Mouse (Mus musculus): Measurements from ENCODE around the gene Nhlrc4. TPM values are rescaled to one million over a fixed set of nuclear protein-coding genes. Genes with fewer than 3 reads are reported as not detected.

Nhlrc4 gene
- polyA plus RNA-seq, 1 experiment from 2014 or later: 0.19 TPM

DNA sequence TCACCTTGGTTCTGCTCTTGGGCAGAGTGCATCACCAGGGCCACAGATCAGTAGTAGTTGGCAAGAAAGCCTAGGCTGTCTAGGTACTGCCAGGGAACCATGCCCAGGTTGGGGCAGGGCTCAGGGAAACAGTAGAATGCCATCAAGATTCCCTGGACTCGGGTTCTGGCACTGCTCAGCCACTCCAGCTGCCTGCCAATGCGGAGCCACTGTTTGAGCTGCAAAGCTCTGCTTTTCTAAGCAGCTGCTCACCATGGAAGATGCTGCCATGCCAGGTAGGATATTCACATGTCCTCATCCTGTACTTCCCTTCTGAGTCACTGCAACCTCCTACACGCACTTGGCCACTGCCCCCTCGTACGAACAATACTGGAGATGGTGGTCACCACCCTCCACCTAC, 36.1 kb upstream of the Nhlrc4 start:
- Histone ChIP-seq H3K9ac (ENCODE audit: low read depth, low read length) (no peak overlapping the region), H3K9me3 (ENCODE audit: control insufficient read depth, low read length) (no peaks in the 10 kb centered on the region), H3K36me3 (ENCODE audit: control insufficient read depth, insufficient read depth, low read length) (no peaks in the 10 kb centered on the region), H3K4me1 (ENCODE audit: control insufficient read depth, insufficient read depth, low read depth, low read length) (peaks cover 18% of the 10 kb centered on the region), H3K4me3 (ENCODE audit: low read length) (no peak overlapping the region), H3K27me3 (replicated peaks; ENCODE audit: control insufficient read depth, insufficient read depth, low read length) (no peaks in the 10 kb centered on the region), H3K4me2 (ENCODE audit: low read length) (no peak overlapping the region), H3K27ac (ENCODE audit: low read depth, low read length) (no peak overlapping the region)
- WGBS: 91% methylated on average over 5 of the region's 5 CpGs
- ATAC-seq: no peak

DNA sequence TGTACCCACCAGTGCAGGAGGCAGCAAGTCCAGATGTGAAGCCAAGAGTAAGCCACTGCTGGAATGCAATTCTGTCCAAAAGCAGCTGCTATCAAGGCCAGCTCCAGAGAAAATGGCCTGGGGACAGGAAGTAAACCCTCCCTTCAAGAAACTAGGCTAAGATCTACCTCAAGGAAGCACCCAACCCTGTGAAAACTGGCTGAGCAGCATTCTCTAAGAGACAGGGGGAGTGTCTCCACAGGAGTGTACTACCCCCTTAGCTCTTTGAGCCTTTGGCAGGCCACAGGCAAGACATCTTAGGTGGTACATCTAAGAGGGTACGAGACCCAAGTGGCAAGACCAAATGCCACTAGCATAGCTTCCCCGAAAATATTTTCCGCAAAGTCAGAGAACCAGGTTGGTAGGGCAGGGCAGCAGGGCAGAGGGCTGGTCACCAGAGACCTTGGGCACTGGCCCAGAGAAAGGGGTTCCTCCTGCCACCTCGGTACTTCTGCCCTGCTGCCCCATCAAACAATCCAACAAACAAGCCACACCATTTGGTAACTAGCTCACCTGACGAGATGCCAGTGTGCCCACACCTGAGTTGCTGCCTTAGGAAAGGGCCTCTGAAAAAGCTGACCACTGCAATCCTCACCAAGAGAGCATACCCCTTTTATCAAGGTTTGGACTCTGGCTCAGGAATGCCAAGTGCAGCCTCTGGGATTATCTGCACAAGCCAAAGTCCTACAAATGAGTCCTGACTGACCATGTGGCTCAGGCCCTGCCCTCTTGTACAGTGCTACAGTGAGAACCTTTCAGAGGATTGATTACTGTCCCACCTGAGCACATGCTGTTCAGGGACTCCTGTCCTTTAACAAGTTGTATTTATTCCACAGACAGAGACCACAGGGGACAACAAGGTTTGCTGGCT, 35.3 kb upstream of the Nhlrc4 start:
- no peaks in the 10 kb centered on the region for H3K9me3 ChIP-seq (ENCODE audit: control insufficient read depth, low read length)
- peaks cover 18% of the 10 kb centered on the region for H3K4me1 ChIP-seq (ENCODE audit: control insufficient read depth, insufficient read depth, low read depth, low read length)
- no peak for ATAC-seq
- H3K36me3 ChIP-seq (ENCODE audit: control insufficient read depth, insufficient read depth, low read length): no peaks in the 10 kb centered on the region
- 96% methylated on average over 5 of the region's 5 CpGs for WGBS
- H3K9ac ChIP-seq (ENCODE audit: low read depth, low read length): no peak overlapping the region
- no peak overlapping the region for H3K4me3 ChIP-seq (ENCODE audit: low read length)
- no peak overlapping the region for H3K27ac ChIP-seq (ENCODE audit: low read depth, low read length)
- no peak overlapping the region for H3K4me2 ChIP-seq (ENCODE audit: low read length)
- no peaks in the 10 kb centered on the region for H3K27me3 ChIP-seq (replicated peaks; ENCODE audit: control insufficient read depth, insufficient read depth, low read length)

DNA sequence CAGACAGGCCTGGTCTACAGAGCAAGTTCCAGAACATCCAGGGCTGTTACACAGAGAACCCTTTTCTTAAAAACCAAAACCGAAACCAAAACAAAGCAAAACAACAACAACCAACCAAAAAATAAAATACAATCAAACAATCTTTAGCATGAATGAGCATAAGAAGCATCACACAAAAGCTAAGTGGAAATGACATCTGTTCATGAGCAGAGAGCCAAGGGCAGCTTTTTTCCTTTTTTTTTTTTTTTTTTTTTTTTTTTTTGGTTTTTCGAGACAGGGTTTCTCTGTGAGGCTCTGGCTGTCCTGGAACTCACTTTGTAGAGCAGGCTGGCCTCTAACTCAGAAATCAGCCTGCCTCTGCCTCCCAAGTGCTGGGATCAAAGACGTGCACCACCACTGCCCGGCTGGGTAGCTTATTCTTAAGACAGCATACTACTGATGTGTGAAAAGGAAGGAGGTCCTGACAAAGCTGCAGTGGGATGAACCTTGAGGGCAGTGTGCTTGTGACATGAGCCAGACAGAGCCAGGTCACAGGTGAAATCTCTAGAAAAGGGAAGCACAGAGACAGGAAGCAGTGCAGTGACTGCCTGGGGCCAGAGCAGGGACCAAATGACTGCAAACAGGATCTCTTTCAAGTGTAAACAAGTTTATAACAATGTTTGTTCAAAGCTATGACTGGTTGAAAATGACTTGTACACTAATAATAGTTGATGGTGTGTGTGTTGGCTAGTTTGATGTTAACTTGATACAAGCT, 26.4 kb upstream of the Nhlrc4 start:
- no peak for ATAC-seq
- H3K27ac ChIP-seq (ENCODE audit: low read depth, low read length): 0 out of 2 replicates have a peak overlapping the region, but pooled peaks have one; percentile 29
- H3K9me3 ChIP-seq (ENCODE audit: control insufficient read depth, low read length): no peaks in the 10 kb centered on the region
- no peak overlapping the region for H3K9ac ChIP-seq (ENCODE audit: low read depth, low read length)
- WGBS: 89% methylated on average over 4 of the region's 4 CpGs
- no peaks in the 10 kb centered on the region for H3K27me3 ChIP-seq (replicated peaks; ENCODE audit: control insufficient read depth, insufficient read depth, low read length)
- H3K4me3 ChIP-seq (ENCODE audit: low read length): no peak overlapping the region
- no peak overlapping the region for H3K4me2 ChIP-seq (ENCODE audit: low read length)
- no peaks in the 10 kb centered on the region; the same call in 1 of the 2 replicates for H3K36me3 ChIP-seq (ENCODE audit: control insufficient read depth, insufficient read depth, low read length)
- H3K4me1 ChIP-seq (ENCODE audit: control insufficient read depth, insufficient read depth, low read depth, low read length): peaks cover 4% of the 10 kb centered on the region; the same call in 1 of the 2 replicates

DNA sequence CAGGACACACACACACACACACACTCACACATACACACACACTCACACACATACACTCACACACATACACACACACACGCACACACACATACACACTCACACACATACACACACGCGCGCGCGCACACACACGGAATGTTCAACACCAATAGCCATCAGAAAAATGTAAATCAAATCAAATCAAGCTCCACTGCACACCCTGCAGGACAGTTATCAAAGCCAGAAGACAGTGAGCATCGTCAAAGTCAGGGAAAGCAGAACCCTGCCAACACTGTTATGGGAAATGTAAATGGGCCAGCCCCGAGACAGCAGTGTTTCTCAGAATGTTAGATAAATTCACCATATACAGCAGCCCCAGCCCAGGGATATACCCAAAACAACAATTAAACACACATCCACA, 25.7 kb upstream of the Nhlrc4 start:
- 76% methylated on average over 9 of the region's 9 CpGs for WGBS
- Histone ChIP-seq H3K27me3 (replicated peaks; ENCODE audit: control insufficient read depth, insufficient read depth, low read length) (no peaks in the 10 kb centered on the region), H3K4me1 (ENCODE audit: control insufficient read depth, insufficient read depth, low read depth, low read length) (peaks cover 4% of the 10 kb centered on the region; the same call in 1 of the 2 replicates), H3K9ac (ENCODE audit: low read depth, low read length) (no peak overlapping the region), H3K36me3 (ENCODE audit: control insufficient read depth, insufficient read depth, low read length) (no peaks in the 10 kb centered on the region; the same call in 1 of the 2 replicates), H3K27ac (ENCODE audit: low read depth, low read length) (0 out of 2 replicates have a peak overlapping the region, but pooled peaks have one; percentile 29), H3K4me2 (ENCODE audit: low read length) (no peak overlapping the region), H3K9me3 (ENCODE audit: control insufficient read depth, low read length) (no peaks in the 10 kb centered on the region), H3K4me3 (ENCODE audit: low read length) (no peak overlapping the region)
- ATAC-seq: no peak

DNA sequence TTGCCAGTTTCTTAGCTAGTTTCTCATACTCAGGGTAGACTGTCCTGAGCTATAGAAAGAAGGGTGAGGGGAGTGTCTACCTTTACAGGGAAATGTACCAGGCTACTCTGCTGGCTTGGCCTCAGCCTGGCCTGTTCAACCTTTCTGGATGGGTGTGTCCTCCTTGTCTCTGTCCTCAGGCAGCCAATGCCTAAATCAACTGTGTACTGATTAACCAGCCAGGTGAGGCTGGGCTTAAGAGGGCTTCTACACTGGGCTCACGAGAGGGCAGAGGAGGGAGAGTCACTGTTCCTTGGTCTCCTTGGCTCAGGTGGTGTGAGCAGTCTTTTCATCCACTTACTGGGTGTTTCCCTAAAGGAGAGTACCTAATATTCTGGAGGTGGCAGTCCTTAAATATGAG, 23.4 kb upstream of the Nhlrc4 start:
- Histone ChIP-seq H3K4me2 (ENCODE audit: low read length) (no peak overlapping the region), H3K36me3 (ENCODE audit: control insufficient read depth, insufficient read depth, low read length) (peaks cover 5% of the 10 kb centered on the region), H3K27ac (ENCODE audit: low read depth, low read length) (no peak overlapping the region), H3K4me1 (ENCODE audit: control insufficient read depth, insufficient read depth, low read depth, low read length) (peaks cover 4% of the 10 kb centered on the region; the same call in 1 of the 2 replicates), H3K4me3 (ENCODE audit: low read length) (no peak overlapping the region), H3K9ac (ENCODE audit: low read depth, low read length) (0 out of 2 replicates have a peak overlapping the region, but pooled peaks have one; percentile 31), H3K27me3 (replicated peaks; ENCODE audit: control insufficient read depth, insufficient read depth, low read length) (no peaks in the 10 kb centered on the region), H3K9me3 (ENCODE audit: control insufficient read depth, low read length) (no peaks in the 10 kb centered on the region)
- 93% methylated on average over 1 of the region's 1 CpGs for WGBS
- ATAC-seq: no peak

DNA sequence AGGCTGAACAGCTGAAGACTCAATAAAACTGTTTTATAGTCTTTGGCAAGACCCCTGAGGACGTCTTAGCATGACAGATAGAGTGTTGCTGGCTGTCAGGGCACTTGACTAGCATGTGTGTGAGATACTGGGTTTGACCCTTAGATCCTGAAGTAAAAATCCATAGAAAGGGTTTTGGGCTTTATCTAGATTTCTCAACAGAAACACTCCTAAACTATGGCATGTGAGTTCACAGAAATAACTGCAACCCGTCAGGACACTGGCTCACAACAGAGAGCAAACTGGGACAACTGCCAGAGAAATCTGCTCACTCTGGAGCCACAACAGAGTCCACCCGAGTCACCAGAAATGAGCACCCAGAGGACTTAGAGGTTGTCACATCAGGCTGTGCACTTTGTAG, 22.9 kb upstream of the Nhlrc4 start:
- Histone ChIP-seq H3K9ac (ENCODE audit: low read depth, low read length) (no peak overlapping the region), H3K4me3 (ENCODE audit: low read length) (no peak overlapping the region), H3K4me2 (ENCODE audit: low read length) (no peak overlapping the region), H3K36me3 (ENCODE audit: control insufficient read depth, insufficient read depth, low read length) (peaks cover 5% of the 10 kb centered on the region), H3K27me3 (replicated peaks; ENCODE audit: control insufficient read depth, insufficient read depth, low read length) (no peaks in the 10 kb centered on the region), H3K9me3 (ENCODE audit: control insufficient read depth, low read length) (no peaks in the 10 kb centered on the region), H3K27ac (ENCODE audit: low read depth, low read length) (no peak overlapping the region), H3K4me1 (ENCODE audit: control insufficient read depth, insufficient read depth, low read depth, low read length) (peaks cover 4% of the 10 kb centered on the region; the same call in 1 of the 2 replicates)
- 52% methylated on average over 3 of the region's 3 CpGs for WGBS
- no peak for ATAC-seq

DNA sequence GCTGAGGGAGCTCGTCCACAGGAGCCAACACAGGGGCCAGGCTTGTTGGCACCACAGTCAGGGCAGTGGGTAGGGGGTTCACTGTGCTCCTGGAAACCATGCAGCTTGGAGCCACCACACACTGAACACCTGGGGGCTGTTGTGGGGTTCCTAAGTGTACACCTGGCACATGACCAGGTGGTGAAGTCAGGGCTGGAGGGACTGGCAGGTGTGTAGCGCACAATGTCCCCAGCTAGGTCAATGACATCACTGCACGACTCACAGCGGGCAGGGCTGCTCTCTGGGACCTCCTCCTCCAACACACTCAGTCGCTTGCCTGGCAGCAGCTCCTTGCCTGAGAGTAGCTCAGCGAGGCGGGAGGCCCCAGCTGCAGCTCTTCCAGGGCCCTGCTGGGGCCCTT, 19.5 kb upstream of the Nhlrc4 start:
- 82% methylated on average over 7 of the region's 7 CpGs for WGBS
- ATAC-seq: no peak
- Histone ChIP-seq H3K9me3 (ENCODE audit: control insufficient read depth, low read length) (no peaks in the 10 kb centered on the region), H3K4me1 (ENCODE audit: control insufficient read depth, insufficient read depth, low read depth, low read length) (peaks cover 4% of the 10 kb centered on the region; the same call in 1 of the 2 replicates), H3K4me2 (ENCODE audit: low read length) (no peak overlapping the region), H3K4me3 (ENCODE audit: low read length) (no peak overlapping the region), H3K36me3 (ENCODE audit: control insufficient read depth, insufficient read depth, low read length) (peaks cover 12% of the 10 kb centered on the region), H3K27ac (ENCODE audit: low read depth, low read length) (no peak overlapping the region), H3K9ac (ENCODE audit: low read depth, low read length) (no peak overlapping the region), H3K27me3 (replicated peaks; ENCODE audit: control insufficient read depth, insufficient read depth, low read length) (no peaks in the 10 kb centered on the region)

DNA sequence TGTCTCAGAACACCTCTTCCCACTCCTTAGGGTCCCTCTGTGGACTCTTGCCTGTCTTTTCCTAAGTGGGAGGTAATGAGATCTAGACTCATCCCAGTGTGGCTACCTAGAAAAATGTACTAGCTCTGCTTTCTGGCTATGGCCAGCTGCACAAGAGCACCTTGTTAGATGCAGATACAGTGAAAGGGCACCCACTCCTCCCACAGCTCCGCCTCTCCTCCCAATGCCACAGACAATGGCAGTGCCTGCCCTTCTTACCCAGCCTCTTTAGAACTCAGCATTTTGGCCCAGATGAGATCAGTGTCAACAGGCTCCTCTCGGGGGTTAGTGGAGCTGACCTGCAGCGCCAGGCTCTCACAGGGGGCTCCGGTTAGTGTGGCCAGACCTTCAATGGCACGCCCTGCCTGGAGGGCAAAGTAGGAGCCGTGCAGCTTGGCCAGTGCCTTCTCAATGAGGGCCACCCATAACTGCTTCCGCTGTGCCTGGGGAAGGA, 17.7 kb upstream of the Nhlrc4 start:
- H3K4me2 ChIP-seq (ENCODE audit: low read length): no peak overlapping the region
- peaks cover 17% of the 10 kb centered on the region for H3K36me3 ChIP-seq (ENCODE audit: control insufficient read depth, insufficient read depth, low read length)
- no peak overlapping the region for H3K4me3 ChIP-seq (ENCODE audit: low read length)
- H3K9me3 ChIP-seq (ENCODE audit: control insufficient read depth, low read length): no peaks in the 10 kb centered on the region
- no peaks in the 10 kb centered on the region for H3K4me1 ChIP-seq (ENCODE audit: control insufficient read depth, insufficient read depth, low read depth, low read length)
- no peak overlapping the region for H3K9ac ChIP-seq (ENCODE audit: low read depth, low read length)
- no peak for ATAC-seq
- H3K27ac ChIP-seq (ENCODE audit: low read depth, low read length): no peak overlapping the region
- no peaks in the 10 kb centered on the region for H3K27me3 ChIP-seq (replicated peaks; ENCODE audit: control insufficient read depth, insufficient read depth, low read length)
- 89% methylated on average over 7 of the region's 7 CpGs for WGBS

DNA sequence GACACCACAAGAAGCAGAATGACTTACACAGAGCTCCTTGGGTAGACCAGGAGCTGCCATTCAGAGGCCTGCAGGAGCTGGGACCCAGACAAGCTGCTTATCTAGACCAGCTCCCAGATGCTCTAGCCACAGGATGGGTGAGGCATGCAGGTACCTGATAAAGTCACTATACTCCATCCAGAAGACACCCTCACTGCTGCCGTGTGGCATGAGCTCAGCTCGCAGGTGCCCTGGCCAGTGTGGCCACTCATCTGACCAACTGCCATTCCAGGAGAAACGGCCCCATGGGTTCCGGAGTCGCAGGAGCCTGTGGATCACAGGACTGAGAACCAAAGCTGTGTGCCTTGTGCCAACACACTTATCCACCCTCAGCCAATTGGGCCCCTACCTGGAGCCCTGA, 16.8 kb upstream of the Nhlrc4 start:
- ATAC-seq: no peak
- H3K4me1 ChIP-seq (ENCODE audit: control insufficient read depth, insufficient read depth, low read depth, low read length): no peaks in the 10 kb centered on the region; the same call in 1 of the 2 replicates
- no peak overlapping the region for H3K4me3 ChIP-seq (ENCODE audit: low read length)
- no peak overlapping the region for H3K27ac ChIP-seq (ENCODE audit: low read depth, low read length)
- no peak overlapping the region for H3K9ac ChIP-seq (ENCODE audit: low read depth, low read length)
- H3K27me3 ChIP-seq (replicated peaks; ENCODE audit: control insufficient read depth, insufficient read depth, low read length): no peaks in the 10 kb centered on the region
- H3K36me3 ChIP-seq (ENCODE audit: control insufficient read depth, insufficient read depth, low read length): peaks cover 19% of the 10 kb centered on the region
- WGBS: 95% methylated on average over 5 of the region's 5 CpGs
- H3K9me3 ChIP-seq (ENCODE audit: control insufficient read depth, low read length): no peaks in the 10 kb centered on the region
- no peak overlapping the region for H3K4me2 ChIP-seq (ENCODE audit: low read length)

Data from hindbrain, embryonic 16.5 days (tissue).